Mouse (Mus musculus) liver, postnatal 0 days (tissue): ENCODE data around the gene Pcnx3. TPM values are rescaled to one million over a fixed set of nuclear protein-coding genes. Genes with fewer than 3 reads are reported as not detected.

Experiments
- ATAC-seq: fragments of 200-750 bp; cut with Nextera tagmentation; 2 replicates; pipeline ENCODE4 v1.8.0; 2017; ENCODE audit warnings: mild to moderate bottlenecking, moderate library complexity
- DNase-seq: peaks from one replicate; pipeline ENCODE4 v3.0.0-alpha.2; 2016
- H3K27ac ChIP-seq: fragments of 300-500 bp; sonication (generic); 2 replicates; pipeline ENCODE4 v1.5.1; 2014; ENCODE audit warnings: antibody characterized with exemption, moderate library complexity, mild to moderate bottlenecking, low read depth
- H3K27me3 ChIP-seq: fragments of 300-500 bp; sonication (generic); 2 replicates; pipeline ENCODE4 v1.6.1; 2014; ENCODE audit warnings: low read length, control low read depth, mixed read lengths; ENCODE audit not compliant: insufficient read depth
- H3K36me3 ChIP-seq: fragments of 300-500 bp; sonication (generic); replicated peaks from 2 replicates; pipeline ENCODE4 v1.6.1; 2014; ENCODE audit warnings: mild to moderate bottlenecking, control low read depth, low read length, moderate library complexity, mixed read lengths; ENCODE audit not compliant: insufficient read depth
- H3K4me1 ChIP-seq: fragments of 300-500 bp; sonication (generic); 2 replicates; pipeline ENCODE4 v1.6.1; 2014; ENCODE audit warnings: antibody characterized with exemption, mild to moderate bottlenecking, control low read depth; ENCODE audit not compliant: insufficient read depth
- H3K4me2 ChIP-seq: fragments of 300-500 bp; sonication (generic); 2 replicates; pipeline ENCODE4 v1.6.1; 2014; ENCODE audit warnings: low read depth, mild to moderate bottlenecking, low read length, moderate library complexity, mixed read lengths
- H3K4me3 ChIP-seq: fragments of 300-500 bp; sonication (generic); 2 replicates; pipeline ENCODE4 v1.5.1; 2014; ENCODE audit warnings: low read depth, low read length
- H3K9ac ChIP-seq: fragments of 300-500 bp; sonication (generic); replicated peaks from 2 replicates; pipeline ENCODE4 v1.6.1; 2014; ENCODE audit warnings: mild to moderate bottlenecking, moderate library complexity
- H3K9me3 ChIP-seq: fragments of 300-500 bp; sonication (generic); 2 replicates; pipeline ENCODE4 v1.6.1; 2016; ENCODE audit warnings: mild to moderate bottlenecking, control low read depth, low read length, mixed read lengths
- CTCF ChIP-seq: sonication (generic); IDR thresholded peaks from 2 replicates; pipeline ENCODE4 v1.5.1; 2016; ENCODE audit warnings: antibody characterized with exemption, low read depth
- EP300 ChIP-seq: IDR thresholded peaks from 2 replicates; pipeline ENCODE4 v1.6.1; 2016; ENCODE audit warnings: antibody characterized with exemption, low read depth, mild to moderate bottlenecking
- WGBS: fragments of 180-500 bp; shearing (Covaris S2); extraction: QIAGEN DNeasy Blood & Tissue Kit; methylation state at CpG from one replicate; pipeline ENCODE4 v1.1.7; 2014; ENCODE audit not compliant: insufficient replicate concordance; 5-methylcytosine and 5-hydroxymethylcytosine counted together
- polyA plus RNA-seq: library from polyadenylated mRNA; unstranded; fragments of >200 nt; fragmentation: Nextera tagmentation; extraction: Ambion mirVana; gene quantifications from 2 replicates; pipeline ENCODE4 v1.2.1, GENCODE M21; 2015

Gene Pcnx3
- polyA plus RNA-seq, 1 experiment from 2014 or later: 5.2 TPM

- peak; percentile 59 for ATAC-seq
- DNase-seq: peak; percentile 55
- no peak for TF ChIP-seq CTCF
- TF ChIP-seq EP300: no peak
- Histone ChIP-seq H3K4me3 (no peak overlapping the region), H3K36me3 (peaks cover 91% of the 10 kb centered on the region), H3K9ac (peak overlapping the region; percentile 27), H3K4me2 (peak overlapping the region; percentile 5; the same call in 1 of the 2 replicates), H3K27me3 (no peaks in the 10 kb centered on the region), H3K4me1 (peaks cover 25% of the 10 kb centered on the region), H3K27ac (0 out of 2 replicates have a peak overlapping the region, but pooled peaks have one; percentile 18), H3K9me3 (no peaks in the 10 kb centered on the region)
- WGBS: 14% methylated on average over 2 of the region's 2 CpGs
Measured at GRCm38 (mm10) chr19:5713730-5714129, 25.0 kb upstream of the Pcnx3 start.

GRCm38 (mm10) chr19:5713255-5713654 lies 24.5 kb upstream of the Pcnx3 start:
- no peak for TF ChIP-seq EP300
- no peak for TF ChIP-seq CTCF
- H3K9ac ChIP-seq: peak overlapping the region; percentile 27
- DNase-seq (no peak), ATAC-seq (no peak)
- H3K27me3 ChIP-seq: no peaks in the 10 kb centered on the region
- peak overlapping the region; percentile 5; the same call in 1 of the 2 replicates for H3K4me2 ChIP-seq
- H3K36me3 ChIP-seq: peaks cover 91% of the 10 kb centered on the region
- peaks cover 25% of the 10 kb centered on the region for H3K4me1 ChIP-seq
- WGBS: 75% methylated on average over 5 of the region's 5 CpGs
- no peaks in the 10 kb centered on the region for H3K9me3 ChIP-seq
- H3K4me3 ChIP-seq: no peak overlapping the region
- H3K27ac ChIP-seq: 0 out of 2 replicates have a peak overlapping the region, but pooled peaks have one; percentile 3

GRCm38 (mm10) chr19:5711907-5712460 lies 23.3 kb upstream of the Pcnx3 start:
- H3K4me1 ChIP-seq: peaks cover 24% of the 10 kb centered on the region
- H3K4me3 ChIP-seq: no peak overlapping the region
- TF ChIP-seq EP300: no peak
- no peak overlapping the region for H3K27ac ChIP-seq
- H3K9ac ChIP-seq: no peak overlapping the region
- H3K27me3 ChIP-seq: no peaks in the 10 kb centered on the region
- H3K36me3 ChIP-seq: peaks cover 91% of the 10 kb centered on the region
- ATAC-seq: no peak
- H3K9me3 ChIP-seq: no peaks in the 10 kb centered on the region
- WGBS: 67% methylated on average over 14 of the region's 14 CpGs
- no peak overlapping the region for H3K4me2 ChIP-seq
- peak; percentile 47 for DNase-seq

- Histone ChIP-seq H3K4me3 (no peak overlapping the region), H3K4me1 (peaks cover 20% of the 10 kb centered on the region), H3K27ac (no peak overlapping the region), H3K27me3 (no peaks in the 10 kb centered on the region), H3K9me3 (no peaks in the 10 kb centered on the region), H3K9ac (no peak overlapping the region), H3K36me3 (peaks cover 91% of the 10 kb centered on the region), H3K4me2 (no peak overlapping the region)
- no peak for ATAC-seq
- DNase-seq: peak; percentile 72
- 40% methylated on average over 3 of the region's 3 CpGs for WGBS
- TF ChIP-seq CTCF: peak; percentile 91
- no peak for TF ChIP-seq EP300
Measured at GRCm38 (mm10) chr19:5711218-5711617, 22.5 kb upstream of the Pcnx3 start.

- Histone ChIP-seq H3K9me3 (no peaks in the 10 kb centered on the region), H3K27me3 (no peaks in the 10 kb centered on the region), H3K27ac (no peak overlapping the region), H3K9ac (no peak overlapping the region), H3K4me3 (no peak overlapping the region), H3K4me2 (no peak overlapping the region), H3K36me3 (peaks cover 90% of the 10 kb centered on the region), H3K4me1 (peaks cover 20% of the 10 kb centered on the region)
- 95% methylated on average over 8 of the region's 8 CpGs for WGBS
- TF ChIP-seq CTCF (no peak), EP300 (no peak)
- DNase-seq (no peak), ATAC-seq (no peak)
Measured at GRCm38 (mm10) chr19:5710581-5710980, 21.9 kb upstream of the Pcnx3 start.

- 96% methylated on average over 6 of the region's 6 CpGs for WGBS
- Histone ChIP-seq H3K4me3 (no peak overlapping the region), H3K9me3 (no peaks in the 10 kb centered on the region), H3K9ac (no peak overlapping the region), H3K36me3 (peaks cover 85% of the 10 kb centered on the region), H3K27ac (no peak overlapping the region), H3K4me1 (peaks cover 25% of the 10 kb centered on the region), H3K27me3 (no peaks in the 10 kb centered on the region), H3K4me2 (no peak overlapping the region)
- no peak for ATAC-seq
- TF ChIP-seq CTCF (no peak), EP300 (no peak)
- DNase-seq: no peak
Measured at GRCm38 (mm10) chr19:5710068-5710467, 21.4 kb upstream of the Pcnx3 start.
